Mouse (Mus musculus): ENCODE data around the gene Tcea3. TPM values are rescaled to one million over a fixed set of nuclear protein-coding genes. Genes with fewer than 3 reads are reported as not detected.

Tcea3 gene
- 1 to 10 TPM in 1 of 2 experiments, under 1 TPM in 1; 0.92 to 1.2 TPM for total RNA-seq (2021)

DNA sequence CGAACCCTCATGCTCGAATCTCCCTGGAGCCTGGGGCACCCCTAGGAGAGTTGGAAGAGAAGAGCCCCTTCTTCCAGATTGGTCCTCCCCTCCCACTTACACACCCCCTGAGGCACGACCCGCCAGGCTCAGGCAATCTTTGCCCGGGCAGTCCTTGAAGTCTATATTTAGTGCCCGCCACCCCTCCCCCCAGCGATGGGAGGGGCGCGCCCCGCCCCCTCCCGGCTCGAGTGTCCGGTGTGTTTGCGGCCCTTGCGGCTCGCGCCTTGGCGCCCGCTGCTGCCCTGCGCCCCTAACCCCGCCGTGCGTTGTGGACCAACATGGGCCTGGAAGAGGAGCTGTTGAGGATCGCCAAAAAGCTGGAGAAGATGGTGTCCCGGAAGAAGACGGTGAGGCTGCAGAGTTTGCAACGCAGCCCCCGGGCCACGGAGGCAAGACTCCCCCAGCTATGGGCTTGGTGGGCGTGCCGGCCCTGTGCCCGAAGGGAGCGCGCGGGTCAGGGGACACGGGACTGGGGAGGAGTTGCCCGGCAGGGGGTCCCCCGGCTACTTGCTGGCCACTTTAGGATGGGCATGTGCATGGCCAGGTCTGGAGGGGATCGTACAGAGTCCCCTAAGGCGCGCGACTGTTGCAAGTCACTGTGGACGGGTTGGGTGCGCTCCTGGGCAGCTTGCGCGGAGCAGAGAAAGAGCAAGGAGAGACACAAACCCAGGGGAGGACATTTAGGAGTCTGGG is at the start of gene Tcea3:
TSS of gene Tcea3 (plus strand) at position 1 of the 735 bp plus-strand sequence.
- DNase-seq: no peak
- intact Hi-C loops (cut with DNase I): no loop called here

GRCm38 (mm10) chr4:136198846-136199245 is 48.7 kb upstream of the Tcea3 start:
- intact Hi-C loops (cut with DNase I): no loop called here
- DNase-seq: no peak

DNA sequence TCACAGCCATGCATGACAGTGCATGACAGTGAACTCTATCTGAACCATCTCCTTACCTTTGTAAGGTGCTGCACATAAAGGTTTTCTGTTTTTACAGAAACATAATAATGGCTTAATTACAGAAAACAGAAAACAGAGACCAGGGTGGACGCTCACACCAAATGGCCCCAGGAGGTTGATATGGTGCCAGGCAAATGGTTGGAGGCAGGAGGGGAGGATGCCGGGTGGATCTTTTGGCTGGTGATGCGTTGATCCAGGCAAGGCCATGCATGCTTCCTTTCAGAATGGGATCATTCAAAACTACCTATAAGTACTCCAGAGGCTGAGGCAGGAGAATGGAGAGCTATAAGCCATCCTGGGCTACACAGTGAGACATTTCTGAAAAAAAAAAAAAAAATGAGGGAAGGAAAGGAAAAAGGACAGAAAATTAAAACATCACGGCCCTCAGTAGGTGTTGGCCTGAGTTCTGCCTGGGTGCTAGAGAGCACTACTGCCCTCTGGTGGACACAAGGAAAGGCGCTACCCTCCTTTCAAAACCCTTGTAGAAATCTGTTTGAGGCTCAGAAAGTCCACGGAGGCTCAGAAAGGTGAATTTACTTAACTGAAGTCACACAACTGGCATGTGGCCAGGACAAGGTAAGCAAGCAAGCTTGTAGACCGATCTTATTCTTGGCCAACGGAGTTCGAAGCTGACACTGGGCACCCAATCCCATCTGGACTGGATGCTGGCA is 47.8 kb upstream of the Tcea3 start:
- DNase-seq: peak; percentile 38
- intact Hi-C loops (cut with DNase I): loop anchor here (5.0 kb wide), 1 partner anchor 37 kb away; no protein-coding TSS in a partner anchor

GRCm38 (mm10) chr4:136202509-136202908 is 45.0 kb upstream of the Tcea3 start:
- intact Hi-C loops (cut with DNase I): loop anchor here (5.0 kb wide), 1 partner anchor 40 kb away; no protein-coding TSS in a partner anchor

GRCm38 (mm10) chr4:136204775-136205174 is 42.8 kb upstream of the Tcea3 start:
- DNase-seq: no peak
- intact Hi-C loops (cut with DNase I): loop anchor here (5.0 kb wide), 2 partner anchors 38 to 42 kb away; no protein-coding TSS in a partner anchor

More at GRCm38 (mm10) chr4:136202509-136202908, 45.0 kb upstream of the Tcea3 start:
- DNase-seq: peak; percentile 85

GRCm38 (mm10) chr4:136206033-136206893 is 41.3 kb upstream of the Tcea3 start, which contains the start of gene Asap3:
Gene Asap3 (plus strand): TSS chr4:136206365.
- intact Hi-C loops (cut with DNase I): loop anchor here (5.0 kb wide), 1 partner anchor 36 kb away; no protein-coding TSS in a partner anchor
- DNase-seq: peak; percentile 98

DNA sequence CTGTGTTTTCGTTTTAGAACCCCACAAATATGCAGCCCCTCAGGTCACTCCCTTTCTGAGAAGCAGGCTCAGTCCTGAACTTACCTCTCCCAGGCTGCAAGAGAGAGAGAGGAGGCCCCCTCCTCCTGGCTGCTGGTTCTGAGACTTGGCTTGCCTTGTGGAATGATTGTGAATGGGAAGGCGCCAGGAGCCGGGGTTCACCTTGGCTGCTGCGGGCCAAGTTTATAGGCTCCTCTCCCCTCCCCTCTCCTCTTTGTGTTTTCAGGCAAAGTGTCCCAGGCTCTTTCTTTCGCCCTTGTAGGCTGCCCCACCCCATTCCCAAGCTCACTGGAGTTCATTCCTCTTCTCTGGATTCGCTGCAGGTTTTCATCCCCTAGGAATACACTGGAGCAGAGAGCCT is 40.6 kb upstream of the Tcea3 start:
- no peak for DNase-seq

GRCm38 (mm10) chr4:136210931-136211330 is 36.6 kb upstream of the Tcea3 start:
- intact Hi-C loops (cut with DNase I): no loop called here

More for the DNA sequence above, 40.6 kb upstream of the Tcea3 start:
- intact Hi-C loops (cut with DNase I): loop anchor here (5.0 kb wide), 1 partner anchor 35 kb away; no protein-coding TSS in a partner anchor

DNA sequence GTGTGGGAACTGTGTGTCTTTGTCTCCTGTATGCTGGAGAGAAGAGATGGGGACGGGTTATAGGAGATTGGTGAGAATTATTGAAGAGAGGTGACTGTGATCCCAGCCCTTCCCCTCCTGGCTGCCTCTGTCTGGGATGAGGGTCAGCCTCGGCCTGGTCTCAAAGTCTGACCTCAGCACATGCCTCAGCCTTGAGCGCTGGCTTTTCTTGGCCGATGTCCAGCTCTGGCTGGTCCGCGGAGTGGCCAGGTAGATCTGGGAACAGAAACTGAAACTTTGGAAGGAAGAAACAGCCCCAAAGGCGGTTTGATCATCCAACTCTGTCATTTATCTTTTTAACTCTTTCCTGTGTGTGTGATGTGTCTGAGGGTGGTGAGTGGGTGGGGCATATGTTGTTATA is 33.9 kb upstream of the Tcea3 start:
- intact Hi-C loops (cut with DNase I): no loop called here
- no peak for DNase-seq

More at GRCm38 (mm10) chr4:136210931-136211330, 36.6 kb upstream of the Tcea3 start:
- DNase-seq: no peak

DNA sequence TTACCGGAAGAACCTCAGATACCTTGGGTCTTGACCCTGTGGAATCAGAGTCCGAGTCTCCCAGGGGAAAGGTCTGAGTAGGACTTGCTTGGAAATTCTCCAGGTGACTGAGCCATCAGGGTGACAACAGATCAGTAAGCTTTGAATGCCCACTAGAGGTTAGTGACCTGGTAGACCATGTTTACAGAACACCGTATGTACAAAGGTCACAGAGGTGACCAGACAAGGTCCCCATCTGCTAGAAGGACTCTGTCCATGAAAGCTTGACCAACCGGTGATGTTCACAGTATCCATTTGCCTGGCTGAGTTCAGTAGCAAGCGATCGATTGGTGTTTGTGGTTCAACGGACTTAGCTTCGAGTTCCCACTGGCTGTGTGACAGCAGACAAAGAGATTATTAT is 32.7 kb upstream of the Tcea3 start:
- intact Hi-C loops (cut with DNase I): no loop called here

GRCm38 (mm10) chr4:136215576-136215975 is 32.0 kb upstream of the Tcea3 start:
- DNase-seq: no peak
- intact Hi-C loops (cut with DNase I): no loop called here

More for the DNA sequence above, 32.7 kb upstream of the Tcea3 start:
- no peak for DNase-seq

- DNase-seq: no peak
- intact Hi-C loops (cut with DNase I): no loop called here
Observed at GRCm38 (mm10) chr4:136217063-136217462, 30.5 kb upstream of the Tcea3 start.

DNA sequence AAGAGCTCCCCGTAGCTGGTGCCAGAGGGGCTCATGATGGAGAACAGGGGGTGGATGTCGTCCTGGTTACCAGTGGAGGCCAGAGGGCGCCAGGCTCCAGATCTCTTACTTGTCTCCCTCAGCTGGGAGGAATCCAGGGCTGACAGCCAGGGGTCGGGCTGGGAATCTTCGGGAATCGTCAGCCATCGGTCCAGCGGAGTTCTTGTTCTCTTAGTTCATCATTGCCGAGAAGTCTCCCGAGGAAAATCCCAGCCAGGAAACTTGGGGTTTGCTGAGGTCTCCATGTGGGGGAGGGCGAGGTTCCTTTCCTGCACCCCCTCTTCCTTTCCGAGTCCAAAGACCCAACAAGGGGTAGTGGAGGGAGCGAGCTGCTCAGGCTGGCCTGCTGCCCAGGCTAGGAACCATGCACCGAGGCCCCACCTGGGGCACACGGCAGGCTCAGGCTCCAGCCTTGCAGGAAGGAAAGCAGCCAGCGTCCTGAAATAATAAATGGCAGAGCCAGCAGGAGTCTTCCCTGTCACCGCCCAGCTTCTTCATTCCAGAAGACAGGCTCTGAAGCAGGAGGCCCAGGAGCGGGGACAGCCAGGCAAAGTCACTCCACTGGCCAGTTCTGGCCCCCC is 28.8 kb upstream of the Tcea3 start:
- DNase-seq: peak; percentile 77
- intact Hi-C loops (cut with DNase I): no loop called here

GRCm38 (mm10) chr4:136220133-136220775 is 27.3 kb upstream of the Tcea3 start:
- intact Hi-C loops (cut with DNase I): no loop called here

DNA sequence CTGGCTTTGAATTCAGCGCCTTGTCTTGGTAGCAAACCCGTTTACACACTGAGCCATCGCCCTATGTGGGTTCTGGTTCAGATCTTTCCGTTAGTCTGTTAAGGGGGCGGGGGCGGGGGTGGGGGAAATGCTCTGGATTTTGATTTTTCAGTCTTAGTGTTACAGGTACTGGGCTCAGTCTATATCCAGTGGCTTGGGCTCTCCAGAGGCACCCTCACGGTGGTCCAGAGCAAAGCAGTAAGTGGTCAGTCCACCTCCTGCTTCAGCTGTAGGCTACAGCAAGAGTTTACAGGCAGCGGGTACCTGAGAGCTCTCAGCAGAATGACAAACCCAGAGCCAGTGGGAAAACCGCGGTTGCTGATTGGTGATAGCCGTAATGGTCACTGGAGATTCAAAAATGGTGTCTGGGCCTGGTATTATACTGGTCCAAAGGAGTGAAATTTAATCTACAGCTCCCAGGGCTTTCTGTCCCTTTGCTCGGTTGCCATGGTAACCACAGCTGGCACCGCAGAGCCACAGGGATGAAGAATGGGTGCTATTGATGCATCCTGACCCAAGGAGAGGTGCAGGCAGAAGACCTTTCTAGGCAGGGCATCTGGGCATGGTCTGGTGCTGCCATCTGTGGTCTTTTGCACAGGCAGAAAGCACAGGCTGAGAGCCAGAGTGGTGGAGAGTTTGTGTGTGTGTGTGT is 23.8 kb upstream of the Tcea3 start:
- no peak for DNase-seq
- intact Hi-C loops (cut with DNase I): no loop called here

More at GRCm38 (mm10) chr4:136220133-136220775, 27.3 kb upstream of the Tcea3 start:
- no peak for DNase-seq

DNA sequence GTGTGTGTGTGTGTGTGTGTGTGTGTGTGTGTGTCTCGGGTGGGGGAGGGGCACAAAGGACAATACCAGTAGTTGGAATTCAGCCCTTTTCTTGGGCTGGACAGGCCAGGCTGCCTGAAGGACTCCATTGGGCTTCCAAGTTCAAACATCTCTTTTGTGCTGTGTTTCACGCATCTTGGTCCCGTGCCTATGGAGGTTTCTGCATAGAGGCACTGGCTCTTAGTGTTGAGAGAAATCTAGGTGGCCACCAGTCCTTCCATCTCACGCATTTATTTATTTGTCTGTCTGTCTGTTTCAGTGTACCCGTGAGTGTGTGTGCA is 23.3 kb upstream of the Tcea3 start:
- intact Hi-C loops (cut with DNase I): no loop called here
- DNase-seq: peak; percentile 74

DNA sequence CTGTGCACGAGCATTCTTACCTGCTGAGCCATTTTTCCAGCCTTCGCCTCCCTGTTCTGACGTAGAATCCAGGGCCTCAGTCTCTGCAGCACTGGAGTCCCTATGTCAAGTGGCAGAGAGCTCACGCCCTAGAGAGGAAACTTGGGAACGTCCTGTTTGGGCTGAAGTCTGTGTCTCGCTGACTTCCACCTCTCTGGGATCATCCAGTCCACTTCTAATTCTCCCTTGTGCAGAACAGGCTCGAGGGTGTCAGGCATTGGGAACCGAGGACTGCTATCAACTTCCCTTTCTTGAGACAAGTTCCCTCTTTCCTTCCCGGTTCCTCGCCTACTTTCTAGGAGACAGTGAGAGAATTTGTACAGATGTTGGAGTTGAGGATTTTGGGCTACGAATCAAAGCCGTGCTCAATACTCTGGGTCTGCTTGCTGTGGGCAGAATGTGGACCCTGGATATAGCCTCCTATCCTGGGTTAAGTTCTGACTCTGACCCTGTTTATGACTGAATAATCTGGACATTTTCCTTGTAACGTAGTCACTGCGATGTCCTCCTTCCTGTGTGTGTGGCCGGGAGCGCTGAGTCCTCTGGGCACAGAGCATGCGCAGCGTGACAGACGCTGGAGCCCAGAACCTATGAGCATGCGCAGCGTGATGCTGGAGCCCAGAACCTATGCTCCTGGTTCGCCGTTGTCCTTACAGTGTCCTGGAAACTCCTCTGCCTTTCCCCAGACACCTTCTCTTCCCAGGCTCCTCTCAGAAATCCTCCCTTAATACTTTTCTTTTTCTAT is 22.7 kb upstream of the Tcea3 start:
- DNase-seq: no peak
- intact Hi-C loops (cut with DNase I): no loop called here

- DNase-seq: no peak
- intact Hi-C loops (cut with DNase I): no loop called here
Observed at GRCm38 (mm10) chr4:136227408-136227807, 20.1 kb upstream of the Tcea3 start.

Measured in left cerebral cortex, postnatal 4 days (tissue).